Mouse (Mus musculus) thymus, adult 2 months (tissue): ENCODE results near the gene Hprt.
"Not testable (repeated sequence)": the region's sequence is repeated elsewhere in the genome, so short reads cannot be mapped to it uniquely, and the experiment has no call there.

Experiments used
- CTCF ChIP-seq: fragments of 200-500 bp; IDR thresholded peaks from 2 replicates; pipeline ENCODE4 v1.5.1; 2012; ENCODE audit warnings: mild to moderate bottlenecking, control low read depth, low read length, moderate library complexity, borderline replicate concordance; ENCODE audit not compliant: control insufficient read depth, poor library complexity, insufficient read depth; ENCODE audit errors: extremely low read depth
- POLR2A ChIP-seq: fragments of 200-500 bp; IDR thresholded peaks from 2 replicates; pipeline ENCODE4 v1.6.1; 2012; ENCODE audit warnings: mild to moderate bottlenecking, low read length, control low read depth, moderate library complexity; ENCODE audit not compliant: control insufficient read depth, poor library complexity, insufficient read depth; ENCODE audit errors: extremely low read depth

GRCm38 (mm10) chrX:53024268-53024667 lies 36.3 kb downstream of the Hprt start:
- TF ChIP-seq CTCF, POLR2A: not testable (repeated sequence)
